Mouse (Mus musculus) stomach, embryonic 14.5 days (tissue): ENCODE data around the gene Zfp787. TPM values are rescaled to one million over a fixed set of nuclear protein-coding genes. Genes with fewer than 3 reads are reported as not detected.

Experiments used
- ATAC-seq: fragments of 200-750 bp; cut with Nextera tagmentation; 2 replicates; pipeline ENCODE4 v1.8.0; 2017; ENCODE audit warnings: low read depth, moderate TSS enrichment; ENCODE audit not compliant: insufficient number of reproducible peaks, insufficient read depth, low FRiP score
- H3K27ac ChIP-seq: fragments of 300-500 bp; sonication (generic); 2 replicates; pipeline ENCODE4 v1.5.1; 2014; ENCODE audit warnings: mild to moderate bottlenecking, low read length, moderate library complexity, mixed read lengths
- H3K27me3 ChIP-seq: fragments of 300-500 bp; sonication (generic); 2 replicates; pipeline ENCODE4 v1.6.1; 2014; ENCODE audit warnings: low read length, control low read depth, mixed read lengths; ENCODE audit not compliant: control insufficient read depth, insufficient read depth
- H3K36me3 ChIP-seq: fragments of 300-500 bp; sonication (generic); 2 replicates; pipeline ENCODE4 v1.6.1; 2014; ENCODE audit warnings: mild to moderate bottlenecking, control low read depth, low read length, moderate library complexity, mixed read lengths; ENCODE audit not compliant: control insufficient read depth, insufficient read depth
- H3K4me1 ChIP-seq: fragments of 300-500 bp; sonication (generic); 2 replicates; pipeline ENCODE4 v1.6.1; 2014; ENCODE audit warnings: low read length, control low read depth, mixed read lengths; ENCODE audit not compliant: control insufficient read depth, insufficient read depth
- H3K4me2 ChIP-seq: fragments of 300-500 bp; sonication (generic); replicated peaks from 2 replicates; pipeline ENCODE4 v1.6.1; 2014; ENCODE audit warnings: low read depth, low read length, control low read depth
- H3K4me3 ChIP-seq: fragments of 300-500 bp; sonication (generic); 2 replicates; pipeline ENCODE4 v1.5.1; 2014; ENCODE audit warnings: low read depth, low read length, control low read depth
- H3K9ac ChIP-seq: fragments of 300-500 bp; sonication (generic); replicated peaks from 2 replicates; pipeline ENCODE4 v1.6.1; 2014; ENCODE audit warnings: low read depth, mild to moderate bottlenecking, control low read depth, low read length, moderate library complexity, mixed read lengths
- H3K9me3 ChIP-seq: fragments of 300-500 bp; sonication (generic); 2 replicates; pipeline ENCODE4 v1.6.1; 2016; ENCODE audit warnings: low read depth, low read length, control low read depth; ENCODE audit not compliant: control insufficient read depth
- WGBS: fragments of 180-500 bp; shearing (Covaris S2); extraction: QIAGEN DNeasy Blood & Tissue Kit; methylation state at CpG from one replicate; pipeline ENCODE4 v1.1.7; 2014; 5-methylcytosine and 5-hydroxymethylcytosine counted together
- polyA plus RNA-seq: library from polyadenylated mRNA; unstranded; fragments of >200 nt; fragmentation: Nextera tagmentation; extraction: Ambion mirVana; gene quantifications from 2 replicates; pipeline ENCODE4 v1.2.1, GENCODE M21; 2014

Zfp787 gene
- polyA plus RNA-seq, 1 experiment from 2014 or later, result 14.6 TPM

DNA sequence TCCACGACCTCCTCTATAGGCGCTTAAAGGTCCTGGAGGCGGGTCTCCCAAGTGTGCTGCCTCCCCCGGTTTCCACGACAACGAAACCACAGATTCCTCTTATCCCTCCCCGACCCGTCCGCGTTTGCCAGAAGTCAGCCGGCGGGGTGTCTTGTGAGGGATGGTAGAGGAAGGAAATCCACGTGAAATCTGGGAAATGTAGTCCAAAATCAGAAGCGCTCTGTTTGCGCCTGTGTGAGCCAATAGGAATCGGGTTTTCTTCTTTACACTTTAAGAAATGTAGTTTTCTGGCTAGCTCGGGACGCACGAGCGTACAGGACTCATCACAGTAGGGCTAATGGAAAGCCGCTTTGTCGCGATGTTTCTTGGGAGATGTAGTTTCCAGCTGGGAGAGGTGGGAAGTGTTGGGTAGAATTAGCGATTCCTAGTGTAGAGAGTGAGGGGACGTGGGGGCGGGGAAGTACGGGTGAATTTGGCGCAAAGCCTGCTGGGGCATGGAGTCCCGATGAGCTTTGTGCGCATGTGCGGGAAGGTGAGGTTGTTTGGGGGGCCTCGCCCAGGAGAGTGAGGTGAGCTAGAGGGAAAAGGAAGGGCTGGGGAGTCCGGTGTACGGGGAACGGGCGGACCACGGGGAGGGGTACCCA lies 16.3 kb upstream of the Zfp787 start, which contains the start of gene Zfp444:
TSS of gene Zfp444 (plus strand) at position 221 of the 644 bp plus-strand sequence.
- Histone ChIP-seq H3K9me3 (no peaks in the 10 kb centered on the region), H3K4me3 (peak within 1 kb of the TSS; percentile 60), H3K4me2 (peak within 1 kb of the TSS; percentile 87), H3K36me3 (peaks cover 4% of the 10 kb centered on the region; the same call in 1 of the 2 replicates), H3K27ac (peak within 1 kb of the TSS; percentile 76), H3K9ac (peak within 1 kb of the TSS; percentile 64), H3K27me3 (no peaks in the 10 kb centered on the region), H3K4me1 (peaks cover 7% of the 10 kb centered on the region; the same call in 1 of the 2 replicates)
- peak; percentile 97 for ATAC-seq
- WGBS, result under 1% methylated on average over 37 of the region's 37 CpGs

DNA sequence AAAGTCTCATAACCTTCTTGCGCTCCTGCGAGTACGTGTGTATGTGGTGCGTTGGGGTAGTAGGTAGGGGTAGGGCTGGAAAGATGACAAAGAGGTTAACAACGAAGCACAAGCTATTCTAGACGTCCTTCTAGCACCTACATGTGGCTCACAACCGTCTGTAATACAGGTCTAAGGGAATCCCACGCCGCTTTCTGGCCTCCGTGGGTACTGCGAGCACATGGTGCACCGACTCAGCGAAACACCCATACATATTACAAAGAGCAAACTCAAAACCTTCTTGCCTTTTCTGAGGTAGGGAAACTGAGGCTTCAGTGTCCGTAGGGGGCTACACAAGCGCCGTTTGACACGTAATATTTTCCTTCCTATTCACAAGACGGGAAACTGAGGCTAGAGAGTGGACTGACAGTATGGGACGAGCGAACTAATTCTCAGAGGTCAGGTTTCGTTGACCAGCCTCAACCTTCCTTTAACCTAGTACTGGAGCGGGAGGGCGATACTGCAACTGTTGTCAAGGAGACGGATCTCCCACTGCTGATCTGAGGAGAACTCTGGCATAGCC lies 15.7 kb upstream of the Zfp787 start:
- Histone ChIP-seq H3K27ac (peak overlapping the region; percentile 76), H3K27me3 (no peaks in the 10 kb centered on the region), H3K9ac (0 out of 2 replicates have a peak overlapping the region, but pooled peaks have one; percentile 28), H3K4me1 (peaks cover 7% of the 10 kb centered on the region; the same call in 1 of the 2 replicates), H3K4me3 (peak overlapping the region; percentile 60), H3K9me3 (no peaks in the 10 kb centered on the region), H3K4me2 (peak overlapping the region; percentile 87), H3K36me3 (peaks cover 4% of the 10 kb centered on the region; the same call in 1 of the 2 replicates)
- under 1% methylated on average over 24 of the region's 24 CpGs for WGBS
- peak; percentile 46 for ATAC-seq

DNA sequence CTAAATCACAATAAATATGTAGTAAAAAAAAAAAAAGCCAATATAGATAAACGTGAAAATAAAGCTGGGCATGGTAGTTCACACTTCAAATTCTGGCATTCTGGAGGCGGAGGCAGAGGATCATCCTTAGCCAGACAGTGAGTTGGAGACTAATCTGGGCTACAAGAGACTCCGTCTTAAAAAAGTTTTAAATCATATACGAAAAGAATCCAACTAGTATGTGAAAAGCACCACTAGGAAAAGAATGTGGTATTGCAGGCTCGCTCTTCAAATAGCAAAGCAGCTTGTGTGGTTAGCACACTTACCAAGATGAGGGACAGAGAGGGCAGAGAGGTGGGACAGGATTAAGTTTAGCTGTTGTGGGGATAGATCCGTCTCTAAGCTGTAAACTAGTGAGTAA lies 15.1 kb upstream of the Zfp787 start:
- ATAC-seq, result no peak
- H3K4me3 ChIP-seq, result 0 out of 2 replicates have a peak overlapping the region, but pooled peaks have one; percentile 60
- H3K4me2 ChIP-seq, result peak overlapping the region; percentile 87
- peaks cover 7% of the 10 kb centered on the region; the same call in 1 of the 2 replicates for H3K4me1 ChIP-seq
- 41% methylated on average over 6 of the region's 6 CpGs for WGBS
- no peaks in the 10 kb centered on the region for H3K27me3 ChIP-seq
- no peak overlapping the region for H3K9ac ChIP-seq
- no peaks in the 10 kb centered on the region for H3K9me3 ChIP-seq
- peaks cover 4% of the 10 kb centered on the region; the same call in 1 of the 2 replicates for H3K36me3 ChIP-seq
- H3K27ac ChIP-seq, result peak overlapping the region; percentile 76; the same call in 1 of the 2 replicates

DNA sequence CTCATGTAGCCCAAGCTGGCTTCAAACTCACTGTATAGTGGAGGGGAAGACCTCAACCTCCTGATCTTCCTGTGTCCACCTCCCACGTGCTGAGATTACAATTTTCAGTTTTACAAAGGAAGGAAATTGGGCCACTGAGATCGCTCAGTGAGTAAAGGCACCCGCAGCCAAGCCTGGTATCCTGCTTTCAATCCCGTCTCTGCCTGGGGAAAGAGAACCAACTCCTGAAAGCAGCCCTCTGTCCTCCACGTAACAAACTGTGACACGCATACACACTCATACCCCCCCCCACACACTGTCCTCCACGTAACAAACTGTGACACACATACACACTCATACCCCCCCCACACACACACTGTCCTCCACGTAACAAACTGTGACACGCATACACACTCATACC lies 14.6 kb upstream of the Zfp787 start:
- 83% methylated on average over 9 of the region's 9 CpGs for WGBS
- H3K27me3 ChIP-seq, result no peaks in the 10 kb centered on the region
- ATAC-seq, result no peak
- peaks cover 7% of the 10 kb centered on the region; the same call in 1 of the 2 replicates for H3K4me1 ChIP-seq
- no peak overlapping the region for H3K4me2 ChIP-seq
- no peak overlapping the region for H3K27ac ChIP-seq
- no peak overlapping the region for H3K4me3 ChIP-seq
- no peaks in the 10 kb centered on the region for H3K9me3 ChIP-seq
- H3K36me3 ChIP-seq, result peaks cover under 1% of the 10 kb centered on the region; the same call in 1 of the 2 replicates
- H3K9ac ChIP-seq, result no peak overlapping the region

DNA sequence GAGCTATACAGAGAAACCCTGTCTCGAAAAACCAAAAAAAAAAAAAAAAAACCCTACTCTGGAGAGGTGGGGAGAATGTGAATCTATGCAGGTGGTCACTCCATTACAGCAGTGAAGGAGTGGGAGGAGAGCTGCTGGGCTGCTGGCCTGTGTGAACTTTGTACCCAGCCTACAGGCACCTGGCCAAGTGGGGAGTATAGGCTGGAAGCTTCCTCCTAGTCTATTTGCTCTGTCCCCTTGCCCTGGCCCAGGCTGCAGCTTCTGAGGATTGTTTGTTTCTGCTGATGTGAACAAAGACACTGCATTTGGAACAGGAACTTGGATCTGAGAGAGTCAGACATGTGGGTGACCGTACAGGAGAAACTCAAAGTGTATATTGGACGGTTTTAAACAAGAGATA lies 13.6 kb upstream of the Zfp787 start:
- Histone ChIP-seq H3K27ac (0 out of 2 replicates have a peak overlapping the region, but pooled peaks have one; percentile 16), H3K9me3 (no peaks in the 10 kb centered on the region), H3K9ac (no peak overlapping the region), H3K4me3 (no peak overlapping the region), H3K4me2 (no peak overlapping the region), H3K36me3 (no peaks in the 10 kb centered on the region), H3K4me1 (peaks cover 7% of the 10 kb centered on the region; the same call in 1 of the 2 replicates), H3K27me3 (no peaks in the 10 kb centered on the region)
- 74% methylated on average over 3 of the region's 3 CpGs for WGBS
- no peak; the same call in 1 of the 2 replicates for ATAC-seq

DNA sequence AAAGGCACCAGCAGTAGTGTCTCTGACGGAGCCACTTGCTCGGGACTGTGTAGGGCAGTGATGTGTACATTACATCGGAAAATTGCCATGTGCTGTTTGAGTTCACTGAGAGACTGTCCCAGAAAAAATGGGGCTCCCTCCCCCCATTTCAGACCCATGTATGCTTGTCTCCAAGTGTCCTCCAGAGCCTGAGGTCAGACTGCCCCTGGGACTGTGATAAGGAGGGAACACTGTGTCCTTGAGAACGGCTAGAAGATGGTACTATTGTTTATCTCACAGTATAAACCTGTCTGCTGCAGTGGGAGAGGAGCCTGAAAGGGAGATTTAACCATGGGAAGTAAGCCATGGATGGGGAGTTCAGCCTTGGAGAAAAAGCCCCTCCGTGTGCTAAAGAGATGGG lies 8.9 kb upstream of the Zfp787 start:
- no peaks in the 10 kb centered on the region for H3K4me1 ChIP-seq
- WGBS, result 37% methylated on average over 5 of the region's 5 CpGs
- no peak overlapping the region for H3K4me2 ChIP-seq
- no peak overlapping the region for H3K4me3 ChIP-seq
- no peaks in the 10 kb centered on the region for H3K9me3 ChIP-seq
- H3K27ac ChIP-seq, result no peak overlapping the region
- no peak overlapping the region for H3K9ac ChIP-seq
- no peak for ATAC-seq
- H3K36me3 ChIP-seq, result no peaks in the 10 kb centered on the region
- H3K27me3 ChIP-seq, result no peaks in the 10 kb centered on the region

DNA sequence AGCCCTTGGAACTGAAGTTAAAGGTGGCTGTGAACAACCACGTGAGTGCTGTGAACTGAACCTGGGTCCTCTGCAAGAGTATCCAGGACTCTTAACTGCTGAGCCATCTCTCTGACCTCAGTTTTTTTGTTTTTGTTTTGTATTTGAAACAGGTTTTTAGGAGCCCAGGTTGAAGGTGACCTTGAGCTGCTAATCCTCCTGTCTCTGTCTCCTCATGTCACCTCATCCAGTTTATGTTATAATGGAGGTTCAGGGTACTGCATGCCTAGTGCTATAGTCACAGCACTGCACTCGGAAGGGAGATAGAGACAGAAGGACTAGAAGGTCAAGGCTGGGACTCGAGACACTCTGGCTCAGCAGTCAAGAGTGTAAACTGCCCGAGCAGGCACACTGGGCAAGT lies 6.4 kb upstream of the Zfp787 start:
- no peaks in the 10 kb centered on the region for H3K36me3 ChIP-seq
- H3K4me3 ChIP-seq, result no peak overlapping the region

DNA sequence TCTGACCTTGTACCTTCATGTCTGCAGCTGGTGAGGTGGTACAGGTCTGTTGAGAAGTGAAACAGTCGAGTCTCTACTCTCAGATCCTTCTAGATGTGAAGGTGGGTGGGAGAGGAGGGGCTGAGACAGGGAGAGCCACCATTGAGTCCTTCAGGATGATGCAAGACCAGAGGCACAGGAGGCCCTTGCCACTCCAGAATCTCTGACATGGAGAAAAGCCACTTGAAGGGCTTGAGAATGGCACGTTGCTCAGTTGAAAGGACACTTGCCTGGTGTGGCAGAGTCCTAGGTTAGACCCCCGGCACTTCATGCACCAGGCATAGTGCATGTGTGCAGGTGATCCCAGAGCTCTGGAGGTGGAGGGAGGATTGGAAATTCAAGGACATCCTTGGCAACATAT lies 5.7 kb upstream of the Zfp787 start:
- 67% methylated on average over 3 of the region's 3 CpGs for WGBS
- H3K4me2 ChIP-seq, result no peak overlapping the region
- H3K27me3 ChIP-seq, result no peaks in the 10 kb centered on the region
- no peak overlapping the region for H3K27ac ChIP-seq
- no peak overlapping the region for H3K4me3 ChIP-seq
- H3K9me3 ChIP-seq, result no peaks in the 10 kb centered on the region
- no peak overlapping the region for H3K9ac ChIP-seq
- H3K36me3 ChIP-seq, result no peaks in the 10 kb centered on the region
- H3K4me1 ChIP-seq, result peaks cover 8% of the 10 kb centered on the region; the same call in 1 of the 2 replicates
- ATAC-seq, result no peak

More for the DNA sequence above, 6.4 kb upstream of the Zfp787 start:
- Histone ChIP-seq H3K9me3 (no peaks in the 10 kb centered on the region), H3K9ac (no peak overlapping the region), H3K4me2 (no peak overlapping the region), H3K27me3 (no peaks in the 10 kb centered on the region), H3K27ac (no peak overlapping the region), H3K4me1 (peaks cover 2% of the 10 kb centered on the region; the same call in 1 of the 2 replicates)
- no peak for ATAC-seq
- 75% methylated on average over 4 of the region's 4 CpGs for WGBS
